Mouse (Mus musculus): Measurements from ENCODE around the gene Map3k11. TPM values are rescaled to one million over a fixed set of nuclear protein-coding genes. Genes with fewer than 3 reads are reported as not detected.

The Map3k11 gene
- total RNA-seq (2015; ENCODE audit: low replicate concordance) (12.2 and 13.7 TPM in 2 replicates), total RNA-seq (2017; ENCODE audit: low replicate concordance) (9.4 and 14.1 TPM in 2 replicates)

DNA sequence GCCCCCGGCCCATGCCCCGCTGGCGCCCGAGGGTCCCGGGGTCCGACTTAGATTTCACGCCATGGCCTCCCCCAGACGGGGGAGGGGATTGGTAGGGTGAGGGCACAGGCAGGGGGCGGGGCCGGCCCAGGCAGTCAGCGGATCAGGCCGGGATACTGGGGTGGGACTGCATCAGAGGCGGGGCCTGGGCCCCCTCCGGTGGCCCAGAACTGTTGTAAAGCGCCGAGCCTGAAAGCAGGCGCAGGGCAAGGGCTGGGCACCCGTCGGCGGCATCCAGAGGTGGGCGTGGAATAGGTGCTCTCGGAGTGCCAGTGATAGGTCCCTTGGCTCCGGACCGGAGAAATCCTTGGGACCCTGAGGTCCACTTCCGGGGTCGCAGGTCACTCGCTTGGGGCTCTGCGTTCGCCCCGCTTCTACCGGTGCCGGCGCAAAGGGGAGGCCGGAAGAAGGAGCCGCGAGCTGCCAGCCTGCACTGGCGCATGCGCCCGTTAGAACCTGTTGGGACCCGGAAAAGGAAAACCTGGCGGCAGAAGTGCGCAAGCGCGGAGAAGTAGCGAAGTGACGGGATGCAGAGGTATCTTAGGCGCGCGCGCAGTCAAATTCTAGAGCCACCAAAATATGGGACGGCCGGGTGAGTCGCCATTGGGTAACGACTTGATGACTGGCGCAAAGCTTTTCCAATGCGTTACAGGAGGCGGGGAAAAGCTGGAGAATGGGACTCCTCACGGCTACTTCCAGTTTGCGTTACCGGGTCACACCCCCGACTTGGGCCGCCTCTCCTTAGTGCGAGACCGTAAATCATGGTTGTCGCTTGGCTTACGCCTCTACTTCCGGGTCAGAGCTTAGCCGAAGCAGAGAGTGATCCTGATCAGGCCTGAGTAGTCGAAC lies at the start of gene Map3k11, which contains the start of gene Pcnx3:
Gene Map3k11, plus strand, starts transcription at position 543 of the 888 bp plus-strand sequence.
Gene Pcnx3, minus strand, starts transcription at position 709 of the 888 bp plus-strand sequence.
- peak; percentile 72 for ATAC-seq (replicated peaks; ENCODE audit: low FRiP score, poor library complexity, severe bottlenecking)

DNA sequence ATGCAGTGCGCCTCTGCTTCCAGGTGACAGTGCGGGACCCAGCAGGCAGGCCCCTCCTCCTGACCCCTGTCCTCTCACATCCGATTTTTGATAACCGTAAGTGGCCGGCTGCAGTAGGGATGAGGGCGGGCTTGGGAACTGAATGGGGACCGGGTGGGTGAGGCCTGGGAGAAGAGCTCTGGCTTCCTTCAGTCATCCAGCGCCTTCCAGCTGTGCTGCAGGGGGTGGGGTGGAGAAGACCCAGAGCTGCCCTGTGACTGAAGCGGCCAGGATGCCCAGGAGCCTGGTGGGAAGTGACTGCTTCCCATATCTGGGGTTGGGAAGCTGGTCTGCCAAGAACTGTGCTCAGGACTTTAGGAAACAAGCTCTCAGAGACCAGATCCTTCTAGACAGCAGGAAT lies 48.2 kb upstream of the Map3k11 start:
- ATAC-seq (replicated peaks; ENCODE audit: low FRiP score, poor library complexity, severe bottlenecking), result no peak

DNA sequence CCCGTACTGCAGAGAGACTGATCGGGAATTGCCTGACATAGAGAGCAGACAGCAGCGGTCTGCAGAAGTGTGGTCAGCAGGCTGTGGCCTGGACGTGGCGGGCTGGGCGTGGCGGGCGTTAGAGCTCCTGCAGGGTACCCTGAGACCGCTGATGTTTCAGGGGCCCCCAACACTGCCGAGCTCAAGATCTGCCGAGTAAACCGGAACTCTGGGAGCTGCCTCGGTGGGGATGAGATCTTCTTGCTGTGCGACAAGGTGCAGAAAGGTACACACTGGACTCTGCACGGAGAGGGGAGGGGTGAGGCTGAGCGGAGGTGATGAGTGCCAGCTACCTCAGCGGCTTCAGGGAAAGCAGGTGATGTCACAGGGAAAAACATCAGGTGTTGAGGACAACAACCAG lies 47.5 kb upstream of the Map3k11 start:
- ATAC-seq (replicated peaks; ENCODE audit: low FRiP score, poor library complexity, severe bottlenecking), result no peak

DNA sequence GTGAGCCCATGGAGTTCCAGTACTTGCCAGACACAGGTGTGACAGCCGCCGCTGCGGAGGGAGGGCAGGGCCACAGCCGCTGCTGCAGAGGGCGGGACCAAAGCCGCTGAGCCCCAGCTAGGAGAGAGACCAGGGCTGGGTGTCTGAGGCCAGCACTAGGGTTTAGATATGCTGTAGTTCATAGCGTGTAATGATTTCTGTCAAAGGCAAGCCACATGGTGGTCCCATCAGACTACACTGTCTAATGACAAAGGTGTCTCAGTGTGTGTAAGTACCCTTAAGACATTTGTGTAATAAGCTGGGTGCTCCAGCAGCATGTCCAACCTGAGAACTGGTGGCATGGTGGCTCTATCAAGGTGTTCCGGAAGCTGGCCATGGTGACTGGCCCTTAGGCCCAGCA lies 46.9 kb upstream of the Map3k11 start:
- no peak for ATAC-seq (replicated peaks; ENCODE audit: low FRiP score, poor library complexity, severe bottlenecking)

DNA sequence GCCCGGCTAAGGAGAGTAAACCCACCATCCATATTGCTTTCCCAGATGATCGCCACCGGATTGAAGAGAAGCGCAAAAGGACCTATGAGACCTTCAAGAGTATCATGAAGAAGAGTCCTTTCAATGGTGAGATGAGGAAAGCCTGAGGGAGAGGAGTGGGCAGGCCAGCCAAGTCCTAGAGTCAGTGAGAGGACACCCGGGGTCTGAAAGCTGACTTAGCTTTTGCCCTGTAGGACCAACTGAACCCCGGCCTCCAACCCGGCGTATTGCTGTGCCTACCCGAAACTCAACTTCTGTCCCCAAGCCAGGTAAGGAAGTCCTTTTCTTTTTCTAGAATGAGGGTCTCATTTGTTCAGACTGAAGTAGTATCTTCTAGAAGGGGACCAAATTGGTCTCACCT lies 43.3 kb upstream of the Map3k11 start:
- no peak for ATAC-seq (replicated peaks; ENCODE audit: low FRiP score, poor library complexity, severe bottlenecking)

DNA sequence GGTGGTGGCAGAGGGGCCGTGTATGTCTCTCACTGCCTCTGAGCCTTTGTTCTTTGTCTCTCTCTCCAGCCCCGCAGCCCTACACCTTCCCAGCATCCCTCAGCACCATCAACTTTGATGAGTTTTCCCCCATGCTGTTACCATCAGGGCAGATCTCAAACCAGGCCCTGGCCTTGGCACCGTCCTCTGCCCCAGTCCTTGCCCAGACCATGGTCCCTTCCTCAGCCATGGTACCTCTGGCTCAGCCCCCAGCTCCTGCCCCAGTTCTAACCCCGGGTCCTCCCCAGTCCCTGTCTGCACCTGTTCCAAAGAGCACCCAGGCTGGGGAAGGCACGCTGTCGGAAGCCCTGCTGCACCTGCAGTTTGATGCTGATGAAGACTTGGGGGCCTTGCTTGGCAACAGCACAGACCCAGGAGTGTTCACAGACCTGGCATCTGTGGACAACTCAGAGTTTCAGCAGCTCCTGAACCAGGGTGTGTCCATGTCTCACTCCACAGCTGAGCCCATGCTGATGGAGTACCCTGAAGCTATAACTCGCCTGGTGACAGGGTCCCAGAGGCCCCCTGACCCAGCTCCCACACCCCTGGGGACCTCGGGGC lies 41.7 kb upstream of the Map3k11 start:
- ATAC-seq (replicated peaks; ENCODE audit: low FRiP score, poor library complexity, severe bottlenecking), result no peak

DNA sequence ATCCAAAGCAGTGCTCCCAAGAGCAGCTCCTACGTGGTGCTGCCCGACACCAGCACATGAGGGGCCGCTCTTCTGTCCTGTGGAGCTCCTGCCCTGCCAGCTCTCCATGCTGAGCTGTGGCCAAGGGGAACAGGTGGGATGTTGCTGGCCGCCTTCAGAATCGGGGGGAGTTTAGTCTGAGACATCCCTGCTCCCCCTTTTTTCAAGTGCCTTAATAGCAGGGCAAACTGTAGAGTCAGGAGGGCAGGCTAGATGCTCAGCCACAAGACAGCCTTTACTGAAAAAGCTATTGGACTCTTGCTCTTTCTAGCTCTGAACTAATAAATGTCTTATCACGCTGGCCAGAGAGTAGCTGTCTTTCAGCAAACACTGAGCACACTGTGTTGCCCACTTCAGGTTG lies 40.8 kb upstream of the Map3k11 start:
- ATAC-seq (replicated peaks; ENCODE audit: low FRiP score, poor library complexity, severe bottlenecking), result no peak

DNA sequence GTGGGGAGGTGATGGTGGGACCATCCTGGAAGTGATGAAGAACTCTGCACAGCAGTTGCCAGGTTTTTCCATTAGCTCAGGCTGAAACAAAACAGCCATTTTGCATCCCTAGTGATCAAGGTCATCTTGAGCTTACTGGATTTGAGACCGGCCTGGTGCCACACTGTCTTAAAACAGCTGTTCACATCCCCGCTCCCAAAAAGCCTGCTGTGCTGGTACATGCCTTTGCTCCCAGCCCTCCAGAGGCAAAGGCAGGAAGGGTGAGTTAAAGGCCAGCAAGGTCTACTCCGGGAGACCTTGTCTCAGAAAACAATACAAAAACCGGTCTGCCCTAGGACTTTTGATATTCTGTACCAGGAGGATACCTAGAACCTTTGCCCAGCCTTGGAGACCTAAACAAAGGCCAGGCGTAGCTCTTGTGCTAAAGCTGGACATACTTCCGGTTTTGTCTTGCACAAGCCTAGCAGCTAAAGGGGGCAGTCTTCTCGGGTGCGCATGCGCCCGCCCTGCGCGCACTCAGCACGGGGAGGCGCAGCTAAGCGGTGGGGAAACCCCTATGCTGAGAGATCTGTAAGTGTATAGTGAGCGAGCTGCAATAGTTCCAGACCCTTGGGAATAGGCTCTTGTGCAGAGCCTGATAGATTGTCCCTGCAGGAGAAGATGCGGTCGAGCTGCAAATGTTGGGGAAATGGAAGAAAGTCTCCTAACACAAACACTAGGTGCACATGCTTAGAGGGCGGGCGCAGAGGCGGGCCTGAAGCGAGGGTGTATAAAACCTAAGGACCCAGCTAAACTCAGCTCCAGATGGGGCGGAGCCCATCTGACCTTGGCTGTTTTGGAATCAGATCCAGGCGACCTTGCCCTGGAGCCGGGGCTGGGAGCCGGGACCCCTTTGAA lies 39.9 kb upstream of the Map3k11 start:
- peak; percentile 77 for ATAC-seq (replicated peaks; ENCODE audit: low FRiP score, poor library complexity, severe bottlenecking)

DNA sequence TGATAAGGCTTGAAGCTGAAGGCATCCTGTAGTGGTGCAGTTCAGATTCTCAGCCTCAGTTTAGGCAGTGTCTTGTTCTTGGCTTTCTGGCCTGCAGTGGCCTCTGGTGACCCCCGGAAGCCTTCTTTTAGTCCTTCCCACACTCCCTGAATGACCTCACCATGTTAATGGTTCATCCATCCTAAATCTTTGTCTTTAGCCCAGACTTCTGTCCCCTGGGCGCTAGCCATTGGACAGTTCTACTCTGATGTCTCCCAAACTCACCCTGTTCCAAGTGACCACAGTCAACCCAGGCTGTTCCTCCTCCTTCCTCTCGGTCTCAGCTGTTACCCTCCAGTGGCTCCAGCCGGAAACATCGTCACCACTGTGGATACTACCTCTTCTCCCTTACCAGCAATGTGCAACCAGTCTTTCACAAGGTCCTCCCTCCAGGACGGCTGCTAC lies 39.2 kb upstream of the Map3k11 start:
- ATAC-seq (replicated peaks; ENCODE audit: low FRiP score, poor library complexity, severe bottlenecking), result no peak

DNA sequence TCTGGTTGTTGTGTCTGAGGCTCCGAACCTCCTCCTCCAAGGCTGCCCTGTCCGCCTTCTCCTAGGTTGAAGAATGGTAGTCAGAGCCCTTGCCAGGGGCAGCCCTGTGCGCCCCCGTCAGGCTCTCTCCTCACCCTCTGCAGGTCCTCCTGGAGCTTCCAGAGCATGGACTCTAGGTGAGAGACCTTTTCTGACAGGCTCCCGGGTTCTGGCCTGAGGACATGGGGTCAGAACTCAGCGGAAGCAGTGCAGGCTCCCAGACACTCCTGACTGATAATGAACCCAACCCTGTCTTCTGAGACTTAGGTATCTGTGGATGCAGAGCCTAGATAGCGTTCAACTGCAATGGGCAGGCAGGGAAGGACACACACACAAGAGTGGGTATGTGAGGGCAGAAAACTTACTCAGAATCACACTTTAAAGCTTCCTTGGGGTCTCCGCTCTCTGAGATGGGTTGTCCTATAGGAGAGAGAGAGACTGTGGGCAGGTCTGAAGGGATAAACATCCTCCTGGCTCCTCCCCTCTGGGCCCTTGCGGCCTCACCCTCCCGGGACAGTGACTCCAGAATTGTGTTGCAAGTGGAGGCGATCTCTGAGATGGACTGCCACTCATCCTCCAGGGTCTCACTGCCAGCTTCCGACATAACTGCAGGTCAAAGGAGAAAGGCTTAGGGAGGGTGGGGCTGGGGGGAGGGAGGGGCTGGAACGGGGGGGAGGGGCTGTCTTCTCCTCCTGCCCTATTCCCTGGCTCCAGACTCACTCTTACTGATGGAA lies 36.9 kb upstream of the Map3k11 start:
- no peak for ATAC-seq (replicated peaks; ENCODE audit: low FRiP score, poor library complexity, severe bottlenecking)

DNA sequence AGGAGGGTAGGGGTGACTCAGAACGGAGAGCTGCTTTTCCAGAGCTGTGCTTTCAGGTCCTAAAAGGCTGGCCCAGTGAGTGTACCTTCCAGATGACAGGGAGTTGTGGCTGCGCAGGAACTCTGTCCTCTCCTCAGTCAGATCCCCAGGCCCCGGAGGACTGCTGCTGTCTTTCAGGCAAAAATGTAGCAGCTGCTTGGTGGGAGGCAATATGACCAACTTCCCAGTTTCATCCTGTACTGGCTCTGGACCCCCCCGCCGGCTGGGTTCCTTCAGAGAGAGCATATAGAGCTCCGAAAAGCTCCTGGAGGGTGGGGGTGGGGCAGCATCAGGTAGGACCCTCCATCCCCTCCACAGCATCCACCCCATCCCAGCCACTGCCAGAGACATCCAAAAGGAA lies 36.0 kb upstream of the Map3k11 start:
- ATAC-seq (replicated peaks; ENCODE audit: low FRiP score, poor library complexity, severe bottlenecking), result no peak

DNA sequence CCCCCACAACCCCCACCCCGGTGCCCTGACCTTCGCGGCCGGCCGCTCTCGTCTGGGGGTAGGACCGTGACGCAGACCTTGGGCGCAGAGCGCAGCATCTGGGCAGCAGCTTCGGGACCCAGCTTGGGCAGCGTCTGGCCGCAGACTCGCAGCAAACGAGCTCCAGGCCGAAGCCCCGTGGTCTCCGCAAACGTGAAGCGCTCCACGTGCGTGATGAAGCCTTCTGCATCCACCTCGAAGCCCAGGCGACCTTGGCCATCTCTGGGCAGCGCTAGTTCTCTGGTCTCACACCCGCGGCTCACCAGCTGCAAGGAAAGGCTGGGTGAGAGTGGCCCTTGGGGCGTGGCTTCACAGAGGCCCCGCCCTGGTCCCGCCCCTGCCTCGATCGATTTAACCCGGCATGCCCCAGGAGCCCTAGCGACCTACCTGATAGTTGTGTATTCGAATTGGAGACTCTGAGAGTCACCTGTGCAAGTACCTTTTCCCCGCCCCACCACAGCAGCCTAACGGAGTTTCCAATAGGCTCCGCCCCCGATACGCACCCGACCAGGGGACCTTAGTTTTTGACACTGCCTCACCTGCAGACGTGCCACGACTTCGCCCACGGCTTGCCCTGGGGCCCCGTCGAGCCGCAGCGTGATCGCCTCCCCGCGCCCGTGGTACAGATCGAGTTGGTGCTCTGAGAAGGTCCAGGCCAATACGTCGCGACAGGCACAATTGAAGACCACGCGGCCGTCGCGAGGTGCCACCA lies 34.4 kb upstream of the Map3k11 start:
- ATAC-seq (replicated peaks; ENCODE audit: low FRiP score, poor library complexity, severe bottlenecking), result no peak

DNA sequence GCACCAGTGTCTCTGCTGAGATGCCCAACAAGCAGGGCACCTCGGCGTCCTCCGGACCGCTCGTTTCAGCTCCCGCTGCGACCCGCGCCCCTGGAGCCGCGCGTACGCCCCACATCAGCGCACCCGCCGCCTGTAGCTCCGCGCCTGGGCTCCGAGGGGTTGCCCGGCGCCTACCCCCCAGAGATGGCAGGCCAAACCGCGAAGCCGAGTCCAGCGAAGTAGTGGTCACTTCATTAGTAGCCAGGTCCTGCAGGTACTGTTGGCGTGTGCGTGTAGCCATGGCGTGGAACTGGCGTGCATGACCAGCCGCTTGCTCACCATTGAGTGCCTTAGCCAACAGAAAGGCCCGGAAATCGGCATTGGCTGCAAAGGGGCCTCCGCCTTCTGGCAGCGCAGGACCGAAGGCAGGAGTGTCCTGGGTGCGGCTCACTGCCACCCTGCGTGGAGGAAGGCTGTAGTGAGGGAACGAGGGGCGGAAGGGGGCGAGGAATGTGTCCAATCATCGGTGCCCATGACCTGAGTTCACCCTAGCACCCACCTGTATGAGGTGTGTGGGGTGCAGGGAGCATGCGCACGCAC lies 33.7 kb upstream of the Map3k11 start:
- no peak for ATAC-seq (replicated peaks; ENCODE audit: low FRiP score, poor library complexity, severe bottlenecking)

DNA sequence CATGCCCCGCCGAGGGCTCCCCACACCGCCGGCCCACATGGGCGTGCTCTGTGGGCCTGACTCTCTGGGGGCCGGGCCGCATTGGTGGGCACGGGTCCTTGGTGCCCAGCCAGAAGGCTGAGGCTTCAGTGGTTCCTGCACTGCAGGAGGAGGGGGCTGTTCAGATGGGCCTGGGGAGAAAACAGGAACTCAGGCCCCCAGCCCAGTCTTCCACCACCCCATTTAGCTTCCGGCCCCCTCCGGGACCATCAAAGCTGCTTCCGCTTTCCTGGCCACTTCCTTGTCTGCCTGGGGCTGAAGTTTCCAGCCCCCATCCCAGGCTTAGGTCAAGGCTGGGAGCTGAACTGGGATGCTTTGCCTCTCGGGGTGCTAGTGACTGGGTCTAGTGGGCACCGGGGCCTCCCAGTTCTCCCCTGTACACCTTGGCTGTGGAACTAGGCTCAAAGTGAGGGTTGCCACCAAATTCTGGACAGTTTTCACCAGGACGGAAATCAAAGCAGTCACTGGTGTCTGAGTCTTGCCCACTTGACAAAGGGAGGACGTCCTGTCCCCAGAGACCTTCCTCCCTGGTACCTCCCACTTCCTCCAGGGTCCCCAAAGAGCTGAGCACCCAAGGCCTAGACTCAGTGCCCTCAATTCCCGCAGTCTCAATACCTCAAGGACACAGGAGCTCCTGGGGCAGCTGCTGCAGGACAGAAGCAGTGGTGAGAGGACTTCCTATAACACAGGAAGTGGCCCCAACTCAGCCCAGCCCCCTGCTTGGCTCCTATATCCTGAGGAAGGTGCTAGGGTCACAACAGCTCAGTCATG lies 27.4 kb upstream of the Map3k11 start:
- ATAC-seq (replicated peaks; ENCODE audit: low FRiP score, poor library complexity, severe bottlenecking), result no peak

DNA sequence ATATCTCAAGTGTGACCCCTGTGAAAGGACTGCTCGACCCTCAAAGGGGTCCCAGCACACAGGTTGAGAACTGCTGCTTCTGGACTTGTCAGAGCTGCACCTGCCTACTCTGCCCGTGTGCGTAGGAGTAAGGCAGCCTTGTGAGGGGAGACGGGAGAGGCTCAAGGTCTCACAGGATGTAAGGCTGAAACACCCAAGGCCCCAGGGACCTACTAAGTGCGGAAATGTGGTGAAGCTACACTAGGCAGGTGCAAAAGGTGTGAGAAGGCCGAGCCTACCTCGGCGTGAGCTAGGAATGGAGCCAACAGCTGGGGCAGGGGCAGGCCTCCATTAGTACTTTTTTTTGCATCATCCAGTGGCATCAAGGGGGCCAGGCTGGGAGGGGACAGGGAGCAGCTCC lies 26.2 kb upstream of the Map3k11 start:
- ATAC-seq (replicated peaks; ENCODE audit: low FRiP score, poor library complexity, severe bottlenecking), result no peak

DNA sequence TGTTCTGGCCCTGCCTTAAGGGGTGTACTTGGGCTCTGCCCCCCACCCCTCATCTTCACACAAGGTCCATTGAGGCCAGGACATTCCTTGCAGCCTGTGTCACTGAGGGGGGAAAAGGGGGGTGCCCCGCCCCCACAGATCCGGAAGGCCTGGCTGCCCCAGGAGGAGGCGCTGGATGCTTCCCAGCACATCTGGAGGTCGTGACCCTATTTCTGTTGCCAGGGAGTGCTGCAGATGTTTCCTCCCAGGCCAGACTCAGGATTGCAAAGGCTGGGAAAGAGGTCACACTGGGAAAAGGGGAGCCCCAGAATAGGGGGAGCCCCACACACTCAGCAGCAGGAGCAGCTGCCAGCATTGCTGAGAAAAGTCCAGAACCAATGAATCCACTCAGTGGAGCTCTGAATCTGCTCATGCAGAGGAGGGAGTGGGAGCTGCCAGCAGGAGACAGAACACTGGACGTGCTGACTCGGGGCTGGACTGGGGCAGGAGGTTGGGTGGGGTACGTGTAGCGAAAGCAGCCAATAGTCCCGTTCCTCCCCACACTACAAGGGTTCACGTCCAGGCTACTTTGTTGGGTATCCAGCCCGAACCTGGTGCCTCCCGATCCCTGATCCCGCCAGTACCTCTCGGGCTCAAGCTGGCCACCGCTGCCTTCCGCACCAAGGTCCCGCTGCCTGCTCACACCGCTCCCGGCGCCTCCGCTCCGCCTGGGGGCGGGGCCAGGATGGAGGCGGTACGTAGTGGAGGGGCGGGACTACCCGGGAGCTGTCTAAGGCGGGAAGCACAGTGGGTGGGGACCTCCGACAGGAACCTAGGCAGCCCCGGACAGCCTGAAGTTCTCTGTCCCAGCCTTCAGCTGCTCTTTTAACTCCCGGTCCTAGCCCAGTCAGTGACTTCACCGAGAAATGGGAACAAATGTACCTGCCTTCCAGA lies 25.3 kb upstream of the Map3k11 start, which contains the start of gene Sipa1:
Gene Sipa1, minus strand, starts transcription at position 727 of the 933 bp plus-strand sequence.
- ATAC-seq (replicated peaks; ENCODE audit: low FRiP score, poor library complexity, severe bottlenecking), result peak; percentile 77

Data from erythroid progenitor cell, adult 5-6 weeks (primary cell).